ENCODE assay signal across 1 mouse cellular context in the genomic region with DNA sequence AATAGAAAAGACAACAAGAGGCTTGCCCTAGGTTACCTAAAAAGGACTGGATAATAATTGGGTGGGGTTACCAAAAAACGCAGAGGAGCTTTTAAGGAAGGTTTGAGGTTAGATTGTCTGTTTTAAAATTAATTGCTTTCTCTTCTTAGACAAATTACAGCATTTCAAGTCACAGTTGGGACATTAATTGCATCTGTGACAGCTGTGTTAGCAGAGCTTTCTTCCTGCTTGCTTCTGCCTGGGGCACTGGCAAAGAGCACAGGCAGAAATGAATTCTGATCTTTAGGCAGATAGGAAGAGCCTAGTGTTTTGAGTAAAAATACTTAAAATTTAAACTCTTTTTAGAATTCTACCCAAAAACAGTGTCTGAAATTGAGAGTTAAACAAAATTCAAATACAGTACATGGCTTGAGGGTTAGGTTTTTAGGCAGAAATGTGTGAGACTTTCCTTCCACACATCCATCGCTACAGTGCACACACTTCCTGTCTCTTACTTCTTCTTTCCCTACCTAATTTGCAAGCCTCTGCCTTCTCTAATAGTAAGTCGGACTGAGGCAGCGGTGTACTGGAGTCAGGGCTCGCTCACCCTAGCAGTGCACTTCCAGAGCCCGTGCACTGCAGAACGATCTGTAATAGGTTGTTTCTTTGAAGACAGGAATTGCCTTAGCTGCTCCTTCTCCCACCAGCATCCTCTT.
TF ChIP-seq lines count a peak whose summit lies in the region.

No protein-coding gene starts in this region.

TF ChIP-seq in CH12.LX, 34 proteins besides CTCF, POLR2A, EP300 and RAD21 (continued from another document):
- no peak for TF ChIP-seq MXI1 (IDR thresholded peaks at IDR 0.05; ENCODE audit: low read depth, low read length)
- TF ChIP-seq JUN (IDR thresholded peaks at IDR 0.05; ENCODE audit: insufficient read depth, low read depth, low read length), result no peak
- TF ChIP-seq CHD2 (IDR thresholded peaks at IDR 0.05; ENCODE audit: low read length), result no peak
TF ChIP-seq in CH12.LX: peak in this region for 4.
